Mouse (Mus musculus) embryo, embryonic 11 days (tissue): ENCODE data around the gene Ick.
"Not testable (repeated sequence)": the region's sequence is repeated elsewhere in the genome, so short reads cannot be mapped to it uniquely, and the experiment has no call there.

Source experiments
- DNase-seq: peaks from one replicate; pipeline ENCODE4 v3.0.0-alpha.2; 2015

Gene Ick

GRCm38 (mm10) chr9:78154211-78154977, 45.4 kb downstream of the Ick start:
- DNase-seq, result no peak

- no peak for DNase-seq
These were observed 48.2 kb downstream of the Ick start for GRCm38 (mm10) chr9:78157221-78157620.

- no peak for DNase-seq
These were observed 54.3 kb downstream of the Ick start for GRCm38 (mm10) chr9:78163291-78163690.

- no peak for DNase-seq
These were observed 55.7 kb downstream of the Ick start for GRCm38 (mm10) chr9:78164741-78165140.

- DNase-seq, result no peak
These were observed 56.5 kb downstream of the Ick start for GRCm38 (mm10) chr9:78165454-78165853.

DNA sequence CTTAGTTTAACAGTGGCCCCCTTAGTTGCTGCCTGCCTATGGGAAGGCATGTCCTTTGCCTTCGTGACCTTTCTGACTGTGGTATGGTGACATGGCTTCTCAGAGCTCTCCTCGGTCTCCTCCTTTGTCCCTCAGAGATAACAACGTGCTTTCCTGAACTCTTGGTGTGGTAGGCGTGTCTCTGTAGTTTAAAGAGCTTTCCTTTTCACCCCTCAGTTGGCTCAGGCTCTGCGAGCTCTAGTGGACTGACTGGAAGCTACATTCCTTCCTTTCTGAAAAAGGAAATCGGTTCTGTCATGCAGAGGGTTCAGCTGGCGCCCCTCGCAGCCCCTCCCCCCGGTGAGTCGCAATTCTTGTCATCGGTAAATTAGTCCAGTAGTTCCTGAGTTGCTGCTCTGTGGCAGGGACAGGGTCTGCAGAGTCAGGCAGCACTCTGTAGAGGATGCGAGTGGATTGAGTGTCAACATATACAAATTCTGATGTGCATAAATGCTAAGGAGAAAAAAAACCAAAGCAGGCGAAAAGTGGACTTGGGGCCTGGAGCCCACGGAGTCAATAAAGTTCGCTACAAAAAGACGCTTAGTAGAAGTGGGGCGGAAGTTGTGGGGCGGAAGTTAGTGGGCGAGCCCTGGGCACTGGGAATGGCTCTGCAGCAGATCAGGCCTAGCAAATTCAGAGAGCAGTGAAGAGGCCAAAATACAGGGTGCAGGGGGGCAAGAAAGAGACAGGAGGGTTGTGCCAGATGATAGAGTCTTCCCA, 57.9 kb downstream of the Ick start:
- DNase-seq, result no peak

DNA sequence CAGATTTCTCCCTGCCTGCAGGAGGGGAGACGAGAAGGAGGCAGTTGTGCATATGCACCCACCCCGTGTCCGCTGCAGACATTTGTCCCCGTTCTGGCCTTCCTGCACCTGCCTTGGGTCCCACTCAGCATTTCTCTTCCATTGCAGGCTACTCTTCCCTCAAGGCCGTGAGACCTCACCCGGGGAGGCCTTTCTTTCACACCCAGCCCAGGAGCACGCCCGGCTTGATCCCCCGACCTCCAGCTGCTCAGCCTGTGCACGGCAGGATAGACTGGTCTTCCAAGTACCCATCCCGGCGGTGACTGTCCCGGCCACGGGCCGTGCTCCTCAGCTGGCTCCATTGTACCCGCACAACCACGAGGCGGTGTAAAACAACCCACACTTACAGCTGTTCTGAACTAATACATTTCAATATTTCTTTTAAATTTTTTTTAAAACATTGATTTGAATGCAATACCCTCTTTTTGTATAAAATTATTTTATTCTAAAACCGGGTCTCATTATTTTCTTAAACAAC, 58.5 kb downstream of the Ick start:
- no peak for DNase-seq

- DNase-seq, result no peak
These were observed 59.9 kb downstream of the Ick start for GRCm38 (mm10) chr9:78168864-78169263.

GRCm38 (mm10) chr9:78174016-78174415, 65.0 kb downstream of the Ick start:
- DNase-seq, result no peak

DNA sequence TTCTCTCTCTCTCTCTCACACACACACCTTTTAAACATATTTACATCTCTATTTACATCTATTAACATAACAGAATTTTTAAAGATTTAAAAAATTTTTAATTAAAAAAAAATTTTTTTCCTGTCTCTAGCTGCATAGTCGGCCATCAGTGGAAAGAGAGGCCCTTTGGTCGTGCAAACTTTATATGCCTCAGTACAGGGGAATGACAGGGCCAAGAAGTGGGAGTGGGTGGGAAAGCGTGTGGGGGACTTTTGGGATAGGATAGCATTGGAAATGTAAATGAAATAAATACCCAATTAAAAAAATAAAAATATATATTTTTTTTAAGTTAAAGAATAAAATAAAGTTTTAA, 65.9 kb downstream of the Ick start:
- DNase-seq, result not testable (repeated sequence)

DNA sequence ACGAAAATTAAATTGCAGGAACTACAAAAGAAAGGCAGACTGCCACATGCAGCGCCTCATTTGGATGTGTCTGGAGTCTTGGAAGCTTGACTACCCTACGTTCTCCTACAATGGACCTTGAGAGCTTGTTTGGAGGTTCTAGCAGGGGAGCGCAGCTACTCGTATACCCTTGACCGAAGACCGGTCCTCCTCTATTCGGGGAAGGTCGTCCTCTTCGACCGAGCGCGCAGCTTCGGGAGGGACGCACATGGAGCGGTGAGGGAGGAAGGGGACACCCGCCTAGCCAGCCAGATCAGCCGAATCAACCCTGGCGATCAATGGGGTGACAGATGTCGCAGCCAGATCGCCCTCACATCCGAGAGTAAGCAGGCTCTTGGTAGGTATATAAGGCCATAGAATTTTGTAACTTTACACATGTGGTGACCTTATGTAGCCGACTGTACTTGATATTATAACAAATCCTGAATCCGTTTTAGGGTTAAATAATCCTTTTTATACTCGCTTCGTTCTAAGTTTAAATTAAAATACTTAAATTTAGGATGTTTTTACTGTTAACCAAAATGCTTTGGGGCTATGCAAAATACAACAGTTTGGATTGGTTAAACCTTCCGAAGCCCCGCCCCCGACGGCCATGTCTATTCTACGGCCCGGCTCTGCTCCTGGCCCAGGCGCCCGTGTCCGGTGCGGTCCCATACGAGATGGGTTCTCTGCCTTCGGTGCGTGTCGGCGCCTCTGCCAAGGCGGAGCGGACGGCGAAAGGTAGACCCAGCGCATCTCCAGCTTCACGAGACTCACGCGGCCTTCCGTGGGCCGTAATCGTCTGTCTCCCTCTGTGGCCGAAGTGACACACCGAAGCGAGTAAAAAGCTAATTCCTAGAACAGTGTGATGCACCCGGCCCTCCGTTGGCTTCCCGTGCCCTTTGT, 66.5 kb downstream of the Ick start:
- DNase-seq, result peak; percentile 98

DNA sequence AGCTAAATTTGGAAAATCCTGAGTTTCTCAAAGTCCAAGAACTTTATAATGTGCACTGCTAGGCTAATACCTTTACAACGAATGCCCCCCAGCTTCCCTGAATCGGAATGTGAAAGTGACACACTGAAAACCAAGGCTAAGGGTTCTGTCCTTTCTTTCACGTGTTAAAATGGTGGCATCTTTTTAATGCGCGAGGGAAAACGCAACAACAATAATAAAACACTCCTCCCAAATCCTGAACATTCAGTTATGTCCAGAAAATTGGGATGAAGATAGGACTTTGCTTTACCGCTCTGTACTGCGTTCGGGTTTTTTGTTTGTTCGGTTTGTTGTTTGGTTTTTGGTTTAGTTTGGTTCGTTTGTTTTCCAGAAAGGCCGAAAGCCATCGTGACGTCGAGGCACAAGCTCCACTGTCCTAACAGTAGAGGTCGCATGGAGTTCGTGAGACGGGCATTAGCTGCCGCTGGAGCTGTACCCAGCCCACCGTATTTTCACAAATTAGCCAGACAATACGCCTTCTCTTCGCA, 67.3 kb downstream of the Ick start:
- DNase-seq, result peak; percentile 91

GRCm38 (mm10) chr9:78176831-78177230, 67.8 kb downstream of the Ick start:
- DNase-seq, result peak; percentile 15

DNA sequence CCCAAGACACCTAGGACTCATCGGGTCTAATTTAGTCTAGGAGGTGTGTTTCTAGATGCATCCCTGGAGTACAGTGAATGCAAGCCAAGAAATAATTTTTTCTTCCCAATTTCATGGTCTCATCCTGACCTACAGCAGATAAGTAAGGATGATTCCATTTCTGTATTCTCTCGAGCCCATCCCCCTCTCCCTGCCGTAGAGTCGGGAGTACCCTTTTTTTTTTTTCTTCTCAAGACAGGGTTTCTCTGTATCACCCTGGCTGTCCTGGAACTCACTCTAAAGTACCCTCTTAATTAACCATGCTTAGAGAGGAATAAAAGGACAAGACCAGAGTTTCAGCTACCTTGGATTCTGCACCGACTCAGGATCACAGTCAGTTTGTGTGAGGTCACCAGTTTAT, 69.2 kb downstream of the Ick start:
- DNase-seq, result no peak

DNA sequence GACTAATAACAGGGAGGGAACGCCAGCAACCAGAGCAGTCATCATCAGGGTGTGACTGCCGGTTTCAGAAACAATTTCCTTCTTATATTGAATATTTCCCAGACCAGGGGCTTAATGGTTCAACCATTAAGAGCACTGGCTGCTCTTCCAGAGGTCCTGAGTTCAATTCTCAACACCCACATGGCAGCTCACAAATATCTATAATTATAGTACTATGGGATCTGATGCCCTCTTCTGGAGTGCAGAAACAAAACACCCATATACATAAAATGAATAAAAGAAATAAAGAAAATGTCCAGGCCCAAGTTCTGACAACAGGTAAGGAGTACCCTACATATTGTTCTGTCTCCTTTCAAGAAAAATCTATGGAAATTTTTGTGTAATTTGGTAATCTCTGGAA, 70.1 kb downstream of the Ick start:
- DNase-seq, result no peak

- not testable (repeated sequence) for DNase-seq
These were observed 73.5 kb downstream of the Ick start, which contains the start of gene Gsta4 for GRCm38 (mm10) chr9:78182474-78182873. Gene Gsta4, plus strand, starts transcription at chr9:78182774.

DNA sequence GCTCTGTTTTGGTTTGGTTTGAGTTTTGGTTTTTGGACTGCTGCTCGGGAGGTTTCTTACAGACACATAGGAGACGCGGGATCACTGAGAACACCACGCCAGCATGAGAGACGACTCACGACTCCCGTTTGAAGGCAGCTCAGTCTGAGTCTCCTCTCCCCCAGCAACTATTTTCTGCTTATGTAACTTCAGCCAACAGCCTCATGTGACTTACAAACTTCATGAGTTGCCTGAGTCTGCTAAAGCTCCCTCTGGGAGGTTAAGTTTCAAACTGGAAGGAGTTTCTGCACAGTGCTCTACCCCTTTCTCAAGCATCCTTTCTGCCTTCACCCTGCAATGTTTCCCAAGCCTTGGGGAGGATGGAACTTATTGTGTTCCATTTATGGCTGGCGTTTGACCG, 76.7 kb downstream of the Ick start:
- no peak for DNase-seq

DNA sequence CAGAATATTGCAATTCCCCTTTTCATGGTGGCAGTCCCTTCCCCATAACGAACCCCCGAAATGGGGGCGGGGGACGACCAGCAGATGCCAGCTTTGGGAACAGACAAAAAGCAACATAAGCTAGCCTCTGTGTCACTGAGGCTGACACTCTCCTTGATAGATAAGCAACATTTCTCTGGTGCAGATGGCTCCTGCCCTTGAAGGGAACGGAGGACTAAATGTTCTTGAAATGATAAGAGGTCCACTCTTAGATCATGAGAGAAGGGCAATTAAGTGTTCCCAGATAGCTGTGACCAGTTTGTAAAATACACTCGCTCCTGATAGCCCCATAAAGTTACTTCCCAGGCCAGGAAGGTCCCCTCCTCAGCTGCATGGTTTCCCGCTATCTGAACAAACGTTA, 79.9 kb downstream of the Ick start:
- no peak for DNase-seq

DNA sequence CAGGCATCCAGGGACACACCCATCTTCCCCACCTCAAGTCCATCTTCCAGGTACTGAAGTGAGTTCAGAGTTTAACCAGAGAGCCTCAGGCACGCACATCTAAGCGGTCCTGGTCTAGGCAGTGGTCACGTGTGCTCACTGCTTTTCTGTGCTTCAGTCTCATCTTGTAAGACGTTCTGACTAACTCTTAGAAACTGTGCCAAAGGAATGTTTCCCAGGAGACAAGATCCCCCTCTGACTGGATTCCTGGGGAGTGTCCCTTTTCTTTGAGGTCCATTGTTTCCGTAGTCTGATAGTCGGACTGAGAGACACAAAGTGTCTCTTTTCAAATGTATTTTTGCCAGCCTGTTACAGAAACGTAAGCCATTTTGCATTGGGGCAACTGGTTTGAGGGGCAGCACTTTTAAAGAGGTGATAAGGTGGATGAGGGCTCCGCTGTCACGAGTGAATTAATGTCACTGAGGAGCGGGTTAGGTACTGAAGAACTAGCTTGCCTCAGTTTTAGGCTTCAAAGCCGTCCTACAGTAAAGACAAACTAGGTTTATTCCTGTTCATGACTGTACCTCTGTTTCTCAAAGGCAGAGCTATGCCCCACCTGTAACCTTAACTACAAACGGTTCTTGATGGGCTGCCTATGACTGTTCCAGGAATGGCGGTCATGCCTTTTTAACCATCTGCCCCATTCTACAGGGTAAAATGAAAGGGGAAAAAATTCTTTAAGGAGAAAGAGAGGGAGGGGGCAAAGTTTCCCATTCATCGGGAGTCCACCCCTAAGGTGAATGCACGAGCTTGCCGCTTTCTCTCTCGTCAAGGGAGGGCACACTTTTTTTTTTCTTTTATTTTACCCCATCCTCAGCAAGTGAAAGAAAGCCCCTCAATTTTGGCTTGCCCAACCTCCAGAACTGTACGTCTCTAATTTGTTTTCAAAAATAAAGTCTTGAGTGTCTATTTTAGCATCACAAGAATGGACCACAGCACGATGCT, 82.0 kb downstream of the Ick start:
- peak; percentile 28 for DNase-seq

DNA sequence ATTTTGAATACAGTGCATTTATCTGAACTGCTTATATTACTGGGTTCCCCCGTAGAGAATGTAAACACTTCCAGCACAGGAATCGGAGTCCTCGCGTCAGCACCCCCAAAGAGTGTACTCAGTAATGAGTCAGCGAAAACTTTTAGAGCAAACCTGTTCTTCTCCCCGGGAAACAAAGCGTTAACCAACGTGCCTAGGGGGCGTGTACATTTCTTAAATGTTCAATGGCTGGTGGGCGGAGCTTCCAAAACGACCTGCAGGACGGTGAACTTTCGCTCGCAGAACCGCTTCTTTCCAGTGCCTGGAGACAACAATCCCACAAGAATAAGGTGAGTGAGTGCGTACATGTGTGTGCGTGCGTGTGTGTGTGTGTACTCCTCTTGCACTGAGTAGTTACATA, 82.7 kb downstream of the Ick start:
- peak; percentile 96 for DNase-seq

DNA sequence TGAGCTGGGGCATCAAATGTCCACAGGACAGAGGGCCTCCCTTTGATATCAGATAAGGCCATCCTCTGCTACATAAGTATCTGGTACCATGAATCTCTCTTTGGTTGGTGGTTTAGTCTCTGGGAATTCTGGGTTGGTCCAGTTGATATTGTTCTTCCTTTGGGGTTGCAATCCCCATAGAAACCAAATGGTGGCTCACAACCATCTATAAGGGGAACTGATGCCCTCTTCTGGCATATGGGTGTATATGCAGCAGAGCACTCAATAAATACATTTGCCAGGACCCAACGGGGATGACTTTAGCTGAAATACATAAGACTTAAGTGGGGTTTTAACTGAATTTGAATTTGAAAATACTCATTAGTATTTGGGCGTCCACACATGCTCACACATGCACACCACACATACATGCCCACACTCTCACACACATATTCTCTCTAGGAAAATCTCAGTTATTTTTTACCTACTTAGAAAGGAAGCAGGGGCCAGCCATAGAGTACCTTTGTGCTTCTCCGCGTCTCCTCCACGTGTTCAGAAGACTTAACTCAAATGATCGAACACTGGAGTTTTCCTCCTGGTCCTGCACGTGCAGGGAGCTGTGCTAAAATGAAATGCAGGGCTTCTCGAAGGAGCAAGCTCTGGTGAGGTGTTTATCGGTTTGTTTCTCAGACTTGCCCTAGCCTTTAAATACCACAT, 85.1 kb downstream of the Ick start:
- DNase-seq, result peak; percentile 85
